Mouse (Mus musculus) heart, adult 2 months (tissue): ENCODE data around the gene Rnf187.

Experiments
- CTCF ChIP-seq: fragments of 200-600 bp; IDR thresholded peaks from 2 replicates; pipeline ENCODE4 v1.8.1; 2022; ENCODE audit warnings: antibody characterized with exemption, mild to moderate bottlenecking, moderate library complexity
- EP300 ChIP-seq: fragments of 200-500 bp; IDR thresholded peaks from 2 replicates; pipeline ENCODE4 v1.6.1; 2011; ENCODE audit warnings: low read depth, low read length, control low read depth; ENCODE audit not compliant: insufficient read depth
- POLR2A ChIP-seq: fragments of 200-500 bp; IDR thresholded peaks from 2 replicates; pipeline ENCODE4 v1.6.1; 2011; ENCODE audit warnings: mild to moderate bottlenecking, low read depth, low read length, control low read depth; ENCODE audit not compliant: insufficient read depth

DNA sequence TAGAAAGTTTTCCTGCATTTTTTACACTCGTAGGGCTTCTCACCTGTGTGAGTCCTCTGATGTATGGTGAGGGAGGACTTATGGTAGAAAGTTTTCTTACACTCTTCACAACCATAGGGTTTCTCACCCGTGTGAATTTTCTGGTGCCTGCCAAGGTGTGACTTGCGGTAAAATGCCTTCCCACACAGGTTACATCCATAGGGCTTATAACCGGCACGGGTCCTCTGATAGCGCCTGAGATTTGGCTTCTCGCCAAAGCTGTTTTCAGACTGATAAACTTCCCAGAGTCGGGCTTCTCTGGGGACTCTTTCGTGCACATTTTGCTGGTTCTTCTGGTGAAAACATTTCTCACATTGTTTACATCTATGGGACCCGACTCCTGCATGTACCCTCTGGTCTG lies 48.2 kb downstream of the Rnf187 start:
- no peak for TF ChIP-seq CTCF
- no peak for TF ChIP-seq POLR2A
- no peak for TF ChIP-seq EP300
